Mouse (Mus musculus) heart, embryonic 14.5 days (tissue): ENCODE data around the gene Naa40. TPM values are rescaled to one million over a fixed set of nuclear protein-coding genes. Genes with fewer than 3 reads are reported as not detected.
A peak's percentile ranks its signal among the peaks of the same experiment; 100 is the strongest.

Source experiments
- ATAC-seq: fragments of 200-750 bp; cut with Nextera tagmentation; 2 replicates; pipeline ENCODE4 v1.8.0; 2017; ENCODE audit warnings: low read depth, moderate TSS enrichment; ENCODE audit not compliant: insufficient number of reproducible peaks, insufficient read depth, low FRiP score
- H3K27ac ChIP-seq, 2 experiments: fragments of 200-500 bp in 1 of 2; fragments of 300-500 bp in 1 of 2; sonication (generic) in 1 of 2; replicated peaks in 1 of 2; 2 replicates each; pipeline ENCODE4 v1.5.1; 2012 to 2014; ENCODE audit warnings: low read depth in 2 of 2, low read length in 2 of 2, control low read depth in 1 of 2, mild to moderate bottlenecking in 1 of 2, mixed read lengths in 1 of 2; ENCODE audit not compliant: control insufficient read depth in 1 of 2, insufficient read depth in 1 of 2
- H3K27me3 ChIP-seq: fragments of 300-500 bp; sonication (generic); 2 replicates; pipeline ENCODE4 v1.6.1; 2014; ENCODE audit warnings: mild to moderate bottlenecking, low read length, control low read depth; ENCODE audit not compliant: control insufficient read depth, insufficient read depth
- H3K36me3 ChIP-seq: fragments of 300-500 bp; sonication (generic); 2 replicates; pipeline ENCODE4 v1.6.1; 2014; ENCODE audit warnings: mild to moderate bottlenecking, control low read depth, low read length, mixed read lengths; ENCODE audit not compliant: control insufficient read depth, insufficient read depth
- H3K4me1 ChIP-seq, 2 experiments: fragments of 200-500 bp in 1 of 2; fragments of 300-500 bp in 1 of 2; sonication (generic) in 1 of 2; 2 replicates each; pipeline ENCODE4 v1.6.1; 2012 to 2014; ENCODE audit warnings: low read length in 2 of 2, control low read depth in 1 of 2, mixed read lengths in 1 of 2; ENCODE audit not compliant: control insufficient read depth in 2 of 2, insufficient read depth in 2 of 2
- H3K4me2 ChIP-seq: fragments of 300-500 bp; sonication (generic); 2 replicates; pipeline ENCODE4 v1.6.1; 2014; ENCODE audit warnings: mild to moderate bottlenecking, low read length
- H3K4me3 ChIP-seq, 2 experiments: fragments of 200-500 bp in 1 of 2; fragments of 300-500 bp in 1 of 2; sonication (generic) in 1 of 2; 2 replicates each; pipeline ENCODE4 v1.5.1; 2012 to 2014; ENCODE audit warnings: low read length in 2 of 2, mild to moderate bottlenecking in 2 of 2, control low read depth in 1 of 2, low read depth in 1 of 2, moderate library complexity in 1 of 2; ENCODE audit not compliant: control insufficient read depth in 1 of 2, insufficient read depth in 1 of 2
- H3K9ac ChIP-seq: fragments of 300-500 bp; sonication (generic); 2 replicates; pipeline ENCODE4 v1.6.1; 2014; ENCODE audit warnings: mild to moderate bottlenecking, low read length
- H3K9me3 ChIP-seq: fragments of 300-500 bp; sonication (generic); 2 replicates; pipeline ENCODE4 v1.6.1; 2016; ENCODE audit warnings: low read length, control low read depth; ENCODE audit not compliant: control insufficient read depth
- WGBS: fragments of 180-500 bp; shearing (Covaris S2); extraction: QIAGEN DNeasy Blood & Tissue Kit; methylation state at CpG from one replicate; pipeline ENCODE4 v1.1.7; 2014; 5-methylcytosine and 5-hydroxymethylcytosine counted together
- polyA plus RNA-seq: library from polyadenylated mRNA; unstranded; fragments of >200 nt; fragmentation: Nextera tagmentation; extraction: Ambion mirVana; gene quantifications from 2 replicates; pipeline ENCODE4 v1.2.1, GENCODE M21; 2014

Naa40 gene
- polyA plus RNA-seq, 1 experiment from 2014 or later = 55.9 TPM

DNA sequence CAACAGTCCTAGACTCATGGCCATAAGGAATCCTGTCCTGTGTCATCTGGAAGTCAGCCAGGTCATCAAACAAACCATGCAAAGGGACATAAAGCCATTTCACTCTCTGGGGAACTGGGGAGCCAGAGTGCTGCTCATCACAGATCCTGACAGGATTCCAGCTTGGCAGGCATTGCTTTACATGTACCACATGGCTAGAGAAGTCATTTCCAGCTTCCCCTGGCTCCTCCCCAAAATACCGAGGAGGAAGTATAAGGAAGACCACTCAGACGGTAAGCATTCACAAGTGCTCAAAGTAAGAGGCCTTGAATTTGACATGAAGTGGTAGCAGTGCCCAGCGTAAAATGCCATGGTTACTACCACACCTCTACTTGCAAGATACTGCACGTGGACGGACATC, 26.5 kb downstream of the Naa40 start:
- no peaks in the 10 kb centered on the region for H3K9me3 ChIP-seq
- peak overlapping the region; percentile 84; the same call in 1 of the 2 replicates for H3K4me2 ChIP-seq
- no peak overlapping the region for H3K27ac ChIP-seq
- H3K36me3 ChIP-seq = peaks cover 51% of the 10 kb centered on the region
- no peaks in the 10 kb centered on the region for H3K27me3 ChIP-seq
- WGBS = 68% methylated on average over 5 of the region's 5 CpGs
- H3K4me3 ChIP-seq = no peak overlapping the region
- no peak for ATAC-seq
- peak overlapping the region; percentile 21; the same call in 1 of the 2 replicates for H3K9ac ChIP-seq
- H3K4me1 ChIP-seq = peaks cover 16 to 29% of the 10 kb centered on the region in 2 experiments

DNA sequence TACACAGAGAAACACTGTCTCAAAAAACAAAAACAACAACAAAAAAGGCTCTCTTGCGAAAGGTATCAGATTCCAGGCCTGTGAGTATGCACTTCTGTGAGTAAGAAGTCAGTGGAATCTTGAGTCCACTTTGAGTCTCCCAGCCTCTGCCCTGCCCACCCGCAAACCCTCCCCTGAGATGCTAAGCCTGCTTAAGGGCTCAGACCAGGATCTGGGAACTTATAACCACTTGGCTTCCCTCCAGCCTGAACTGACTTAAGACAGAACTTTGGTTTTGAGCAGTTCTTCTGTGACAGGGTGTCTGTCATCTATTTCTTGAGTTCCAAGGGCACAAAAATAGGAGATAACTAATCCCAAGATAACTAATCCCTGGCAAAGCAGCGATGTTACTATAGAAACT, 28.0 kb downstream of the Naa40 start:
- no peak overlapping the region for H3K9ac ChIP-seq
- 87% methylated on average over 3 of the region's 3 CpGs for WGBS
- no peak for ATAC-seq
- no peak overlapping the region for H3K4me2 ChIP-seq
- no peak overlapping the region for H3K4me3 ChIP-seq
- H3K27ac ChIP-seq = no peak overlapping the region
- peaks cover 51% of the 10 kb centered on the region for H3K36me3 ChIP-seq
- no peaks in the 10 kb centered on the region for H3K9me3 ChIP-seq
- H3K4me1 ChIP-seq = peaks cover 16 to 29% of the 10 kb centered on the region in 2 experiments
- no peaks in the 10 kb centered on the region for H3K27me3 ChIP-seq

DNA sequence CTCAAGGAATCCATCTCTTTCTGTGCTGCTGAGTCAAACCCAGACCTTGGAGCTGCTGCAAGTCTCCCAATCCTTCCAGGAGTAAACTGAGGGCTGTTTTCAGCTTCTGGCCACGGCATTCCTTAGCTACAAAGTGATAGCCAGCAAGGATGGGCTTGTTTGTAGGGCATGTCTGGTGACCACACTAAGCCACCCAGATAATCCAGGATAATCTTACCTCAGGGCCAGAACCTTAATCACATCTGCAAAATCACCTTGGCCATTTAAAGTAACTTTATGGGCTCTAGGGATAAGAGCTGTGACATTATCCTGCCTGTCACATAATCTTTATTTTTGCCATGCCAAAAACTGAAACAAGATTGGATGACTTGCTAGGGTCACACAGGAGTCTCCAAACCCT, 28.8 kb downstream of the Naa40 start:
- Histone ChIP-seq H3K36me3 (peaks cover 51% of the 10 kb centered on the region), H3K27me3 (no peaks in the 10 kb centered on the region), H3K9me3 (no peaks in the 10 kb centered on the region), H3K4me3 (no peak overlapping the region), H3K9ac (no peak overlapping the region), H3K4me1 (peaks cover 16 to 26% of the 10 kb centered on the region in 2 experiments), H3K4me2 (no peak overlapping the region), H3K27ac (no peak overlapping the region)
- ATAC-seq = no peak
- 67% methylated on average over 1 of the region's 1 CpGs for WGBS

DNA sequence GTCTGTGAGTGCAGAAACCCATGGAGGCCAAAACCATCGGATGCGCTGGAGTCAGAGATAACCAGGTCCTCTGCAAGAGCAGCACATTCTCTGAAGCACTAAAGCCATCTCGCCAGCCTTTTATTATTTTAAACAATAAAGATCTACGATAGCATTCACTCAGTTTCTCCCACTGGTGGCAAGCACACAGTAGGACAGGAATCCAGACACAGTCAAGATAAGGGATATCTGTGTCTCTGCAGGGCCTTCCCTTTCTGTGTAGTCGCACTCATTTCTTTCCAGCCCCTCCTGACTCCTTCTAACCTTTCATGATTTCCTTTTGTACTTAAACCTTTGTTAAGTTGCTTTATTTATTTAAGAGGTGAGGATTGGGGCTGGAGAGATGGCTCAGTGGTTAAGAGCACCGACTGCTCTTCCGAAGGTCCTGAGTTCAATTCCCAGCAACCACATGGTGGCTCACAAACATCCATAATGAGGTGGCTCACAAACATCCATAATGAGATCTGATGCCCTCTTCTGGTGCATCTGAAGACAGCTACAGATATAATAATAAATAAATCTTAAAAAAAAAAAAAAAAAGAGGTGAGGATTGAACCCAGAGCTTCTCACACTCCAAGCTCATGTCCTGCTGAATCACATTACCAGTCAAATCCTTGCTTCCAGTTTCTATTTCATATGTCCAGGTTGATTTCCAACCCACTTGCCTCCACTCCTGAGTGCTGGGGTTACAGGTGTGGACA, 30.9 kb downstream of the Naa40 start:
- H3K9me3 ChIP-seq = no peaks in the 10 kb centered on the region
- no peak for ATAC-seq
- H3K36me3 ChIP-seq = peaks cover 37% of the 10 kb centered on the region
- H3K27me3 ChIP-seq = no peaks in the 10 kb centered on the region
- H3K4me1 ChIP-seq = peaks cover 14 to 20% of the 10 kb centered on the region in 2 experiments
- no peak overlapping the region for H3K9ac ChIP-seq
- 87% methylated on average over 7 of the region's 7 CpGs for WGBS
- H3K4me3 ChIP-seq = no peak overlapping the region
- no peak overlapping the region for H3K4me2 ChIP-seq
- H3K27ac ChIP-seq = no peak overlapping the region

DNA sequence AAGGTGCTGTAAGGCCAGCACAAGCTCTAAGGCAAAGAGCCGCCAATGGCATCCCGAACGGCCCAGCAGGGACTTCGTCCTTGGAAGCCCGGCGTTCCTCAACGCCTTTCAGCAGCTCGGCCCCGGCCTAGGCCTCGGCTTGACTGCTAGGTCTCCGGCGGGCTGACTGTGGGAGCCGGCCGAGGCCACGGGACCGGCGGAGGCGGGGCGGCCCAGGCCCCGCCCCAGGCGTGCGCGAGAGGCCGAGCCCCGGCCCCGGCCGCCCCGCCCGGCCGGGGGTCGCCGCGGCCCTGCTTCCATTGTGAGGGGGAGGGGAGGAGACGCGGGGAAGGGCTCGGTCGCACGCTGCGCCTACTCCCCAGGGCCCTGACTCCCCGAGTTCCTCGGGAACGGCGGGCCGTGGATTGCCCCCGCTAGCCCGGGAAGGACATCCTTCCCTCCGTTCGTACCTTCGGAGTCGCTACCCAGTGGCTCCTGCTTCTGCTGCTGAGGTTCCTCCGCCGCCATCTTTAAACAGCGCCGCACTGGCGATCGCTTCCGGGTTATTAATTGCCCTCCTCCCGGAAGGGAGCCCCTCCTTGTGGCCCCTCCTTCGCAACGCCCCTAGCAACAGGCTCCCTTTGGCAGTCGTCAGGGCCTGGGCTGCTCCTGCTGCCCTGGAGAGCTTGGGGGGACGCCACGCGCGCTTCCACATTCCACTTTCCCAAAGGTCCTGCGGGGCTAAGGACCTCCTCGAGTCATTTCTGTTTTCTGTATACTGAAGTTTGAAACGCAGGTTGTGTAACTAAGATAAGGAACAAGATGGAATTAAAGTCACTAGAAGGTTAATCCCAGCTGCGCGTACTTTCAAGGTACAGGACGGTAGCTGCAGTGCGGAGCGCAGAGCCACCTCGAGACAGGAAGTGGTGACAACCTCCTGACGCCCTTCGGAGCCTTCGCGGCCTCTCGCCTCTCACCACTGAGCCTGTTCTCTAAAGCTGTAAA, 34.9 kb downstream of the Naa40 start, which contains the start of gene Otub1:
Otub1 (minus strand) TSS at position 564 of the 984 bp plus-strand sequence.
- Histone ChIP-seq H3K4me1 (peaks cover 10 to 32% of the 10 kb centered on the region in 2 experiments), H3K9ac (peak within 1 kb of the TSS; percentile 91), H3K27me3 (no peaks in the 10 kb centered on the region), H3K9me3 (no peaks in the 10 kb centered on the region), H3K4me3 (peak within 1 kb of the TSS; percentile 67 to 90), H3K36me3 (peaks cover 33% of the 10 kb centered on the region), H3K4me2 (peak within 1 kb of the TSS; percentile 85), H3K27ac (peak within 1 kb of the TSS; percentile 95 to 99)
- ATAC-seq = peak; percentile 94
- WGBS = under 1% methylated on average over 65 of the region's 79 CpGs

DNA sequence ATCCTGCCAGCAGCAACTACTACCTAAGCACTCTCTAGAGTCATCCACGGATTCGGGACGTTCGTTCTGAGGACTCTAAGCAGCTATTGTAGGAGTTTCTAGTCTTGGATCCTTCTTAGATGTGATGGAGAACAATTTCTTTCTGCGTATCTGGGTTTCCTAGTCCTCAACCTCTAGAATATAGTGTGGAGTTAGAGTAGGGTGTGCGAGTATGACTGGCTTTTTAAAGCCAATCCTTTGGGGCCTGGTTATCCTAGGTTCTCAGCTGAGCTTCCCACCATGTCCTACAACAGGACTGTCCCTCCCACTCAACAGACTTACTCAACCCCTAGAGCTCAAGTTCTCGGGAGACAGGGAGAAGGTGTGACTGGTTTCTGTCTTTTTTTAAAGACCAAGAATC, 35.7 kb downstream of the Naa40 start:
- Histone ChIP-seq H3K36me3 (peaks cover 40% of the 10 kb centered on the region), H3K27me3 (no peaks in the 10 kb centered on the region), H3K4me3 (peak overlapping the region; percentile 67 to 90), H3K4me2 (peak overlapping the region; percentile 85), H3K4me1 (peaks cover 10 to 32% of the 10 kb centered on the region in 2 experiments), H3K27ac (peak overlapping the region; percentile 70 to 95), H3K9me3 (no peaks in the 10 kb centered on the region), H3K9ac (peak overlapping the region; percentile 91)
- no peak for ATAC-seq
- 19% methylated on average over 7 of the region's 7 CpGs for WGBS

DNA sequence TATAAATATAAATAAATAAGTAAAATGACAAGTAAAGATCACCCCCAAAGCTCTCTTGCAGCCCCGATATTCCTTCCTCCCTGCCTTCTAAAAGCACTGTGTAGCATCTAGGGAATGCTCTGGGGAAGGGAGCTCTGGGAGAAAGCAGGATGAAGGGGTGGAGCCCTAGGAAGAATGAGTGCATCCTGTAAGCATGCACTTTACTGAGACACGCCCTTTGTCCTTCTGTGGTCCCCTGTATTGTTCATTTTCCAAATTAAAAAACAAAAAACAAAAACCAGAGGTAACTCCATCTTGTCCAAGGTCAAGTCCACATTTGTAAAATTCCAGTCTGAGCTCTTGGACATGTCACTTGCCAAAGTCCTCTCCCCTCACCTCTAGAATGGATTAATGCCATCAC, 36.1 kb downstream of the Naa40 start:
- H3K9me3 ChIP-seq = no peaks in the 10 kb centered on the region
- no peak for ATAC-seq
- H3K4me3 ChIP-seq = peak overlapping the region; percentile 67 to 90; a peak in 3 of 4 replicates
- H3K9ac ChIP-seq = peak overlapping the region; percentile 91
- H3K36me3 ChIP-seq = peaks cover 44% of the 10 kb centered on the region
- no peaks in the 10 kb centered on the region for H3K27me3 ChIP-seq
- WGBS = 47% methylated on average over 2 of the region's 2 CpGs
- peak overlapping the region; percentile 85 for H3K4me2 ChIP-seq
- H3K4me1 ChIP-seq = peaks cover 10 to 32% of the 10 kb centered on the region in 2 experiments
- H3K27ac ChIP-seq = peak overlapping the region; percentile 70 to 95; a peak in 3 of 4 replicates
